Mouse (Mus musculus): ENCODE data around the gene 1700017N19Rik. TPM values are rescaled to one million over a fixed set of nuclear protein-coding genes. Genes with fewer than 3 reads are reported as not detected.
A peak's percentile ranks its signal among the peaks of the same experiment; 100 is the strongest.

1700017N19Rik gene
- polyA plus RNA-seq, 1 experiment from 2014 or later: not detected

DNA sequence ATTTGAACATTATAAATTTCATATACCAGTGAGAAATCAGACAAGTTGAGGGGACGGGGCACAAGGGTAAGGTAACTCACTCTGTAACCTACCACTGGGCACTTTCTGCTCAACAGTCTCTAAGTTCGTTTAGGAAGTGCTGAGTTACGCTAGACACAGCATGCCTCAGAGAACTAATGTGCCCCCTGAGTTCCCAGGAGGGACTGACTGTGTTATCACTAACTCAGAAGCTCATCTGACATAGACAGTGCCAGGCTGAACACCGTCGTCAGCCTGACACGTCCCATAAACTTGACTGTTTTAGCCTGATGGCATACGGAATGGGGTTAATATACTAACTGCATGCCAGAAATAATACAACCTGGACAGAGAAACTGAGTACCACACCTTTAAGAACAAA, 15.0 kb upstream of the 1700017N19Rik start:
- 68% methylated on average over 7 of the region's 7 CpGs for WGBS (ENCODE audit: insufficient replicate concordance)
- DNase-seq (no peak), ATAC-seq (0 out of 2 replicates have a peak, but pooled peaks have one; percentile 29)
- Histone ChIP-seq H3K9me3 (ENCODE audit: low read length) (no peaks in the 10 kb centered on the region), H3K27ac (ENCODE audit: low read depth) (no peak overlapping the region), H3K4me3 (ENCODE audit: low read depth, low read length) (no peak overlapping the region), H3K4me1 (ENCODE audit: insufficient read depth) (no peaks in the 10 kb centered on the region), H3K36me3 (replicated peaks; ENCODE audit: insufficient read depth, low read length) (peaks cover 15% of the 10 kb centered on the region), H3K4me2 (ENCODE audit: low read depth, low read length) (no peak overlapping the region), H3K27me3 (ENCODE audit: insufficient read depth, low read length) (no peaks in the 10 kb centered on the region), H3K9ac (replicated peaks) (no peak overlapping the region)
- TF ChIP-seq CTCF (IDR thresholded peaks at IDR 0.05; ENCODE audit: low read depth) (no peak), EP300 (IDR thresholded peaks at IDR 0.05; ENCODE audit: low read depth) (no peak)

- no peak for ATAC-seq
- Histone ChIP-seq H3K4me3 (ENCODE audit: low read depth, low read length) (no peak overlapping the region), H3K9me3 (ENCODE audit: low read length) (no peaks in the 10 kb centered on the region), H3K27ac (ENCODE audit: low read depth) (no peak overlapping the region), H3K4me1 (ENCODE audit: insufficient read depth) (peaks cover 3% of the 10 kb centered on the region; the same call in 1 of the 2 replicates), H3K4me2 (ENCODE audit: low read depth, low read length) (no peak overlapping the region), H3K9ac (replicated peaks) (no peak overlapping the region), H3K27me3 (ENCODE audit: insufficient read depth, low read length) (no peaks in the 10 kb centered on the region), H3K36me3 (replicated peaks; ENCODE audit: insufficient read depth, low read length) (no peaks in the 10 kb centered on the region)
- 68% methylated on average over 3 of the region's 3 CpGs for WGBS (ENCODE audit: insufficient replicate concordance)
- DNase-seq: no peak
- TF ChIP-seq CTCF (IDR thresholded peaks at IDR 0.05; ENCODE audit: low read depth): no peak
These were observed 6.1 kb upstream of the 1700017N19Rik start for GRCm38 (mm10) chr10:100584178-100584577.

- ATAC-seq: peak; percentile 33; the same call in 1 of the 2 replicates
- Histone ChIP-seq H3K27me3 (ENCODE audit: insufficient read depth, low read length) (no peaks in the 10 kb centered on the region), H3K4me1 (ENCODE audit: insufficient read depth) (peaks cover 3% of the 10 kb centered on the region; the same call in 1 of the 2 replicates), H3K27ac (ENCODE audit: low read depth) (peak overlapping the region; percentile 30; the same call in 1 of the 2 replicates), H3K9me3 (ENCODE audit: low read length) (no peaks in the 10 kb centered on the region), H3K36me3 (replicated peaks; ENCODE audit: insufficient read depth, low read length) (no peaks in the 10 kb centered on the region), H3K9ac (replicated peaks) (peak overlapping the region; percentile 77), H3K4me3 (ENCODE audit: low read depth, low read length) (peak overlapping the region; percentile 76), H3K4me2 (ENCODE audit: low read depth, low read length) (peak overlapping the region; percentile 84)
- no peak for TF ChIP-seq EP300 (IDR thresholded peaks at IDR 0.05; ENCODE audit: low read depth)
- TF ChIP-seq CTCF (IDR thresholded peaks at IDR 0.05; ENCODE audit: low read depth): no peak
- 39% methylated on average over 7 of the region's 7 CpGs for WGBS (ENCODE audit: insufficient replicate concordance)
- DNase-seq: no peak
These were observed 1.8 kb upstream of the 1700017N19Rik start for GRCm38 (mm10) chr10:100588524-100588923.

GRCm38 (mm10) chr10:100588932-100589388, 1.3 kb upstream of the 1700017N19Rik start:
- Histone ChIP-seq H3K27me3 (ENCODE audit: insufficient read depth, low read length) (no peaks in the 10 kb centered on the region), H3K4me1 (ENCODE audit: insufficient read depth) (peaks cover 3% of the 10 kb centered on the region; the same call in 1 of the 2 replicates), H3K27ac (ENCODE audit: low read depth) (peak overlapping the region; percentile 30; the same call in 1 of the 2 replicates), H3K9me3 (ENCODE audit: low read length) (no peaks in the 10 kb centered on the region), H3K36me3 (replicated peaks; ENCODE audit: insufficient read depth, low read length) (no peaks in the 10 kb centered on the region), H3K4me3 (ENCODE audit: low read depth, low read length) (peak overlapping the region; percentile 76), H3K4me2 (ENCODE audit: low read depth, low read length) (peak overlapping the region; percentile 84), H3K9ac (replicated peaks) (peak overlapping the region; percentile 77)
- DNase-seq (peak; percentile 92), ATAC-seq (peak; percentile 99)
- TF ChIP-seq CTCF (IDR thresholded peaks at IDR 0.05; ENCODE audit: low read depth) (no peak), EP300 (IDR thresholded peaks at IDR 0.05; ENCODE audit: low read depth) (no peak)
- under 1% methylated on average over 31 of the region's 31 CpGs for whole genome bisulfite sequencing (ENCODE audit: insufficient replicate concordance)

GRCm38 (mm10) chr10:100598339-100598738, 8.1 kb downstream of the 1700017N19Rik start:
- DNase-seq (no peak), ATAC-seq (no peak)
- no peaks in the 10 kb centered on the region for H3K9me3 ChIP-seq (ENCODE audit: low read length)
- no peak overlapping the region for H3K4me3 ChIP-seq (ENCODE audit: low read depth, low read length)
- no peaks in the 10 kb centered on the region for H3K4me1 ChIP-seq (ENCODE audit: insufficient read depth)
- H3K27me3 ChIP-seq (ENCODE audit: insufficient read depth, low read length): no peaks in the 10 kb centered on the region
- H3K9ac ChIP-seq (replicated peaks): no peak overlapping the region
- no peaks in the 10 kb centered on the region for H3K36me3 ChIP-seq (replicated peaks; ENCODE audit: insufficient read depth, low read length)
- no peak overlapping the region for H3K27ac ChIP-seq (ENCODE audit: low read depth)
- no peak for TF ChIP-seq CTCF (IDR thresholded peaks at IDR 0.05; ENCODE audit: low read depth)
- H3K4me2 ChIP-seq (ENCODE audit: low read depth, low read length): no peak overlapping the region
- 68% methylated on average over 3 of the region's 3 CpGs for WGBS (ENCODE audit: insufficient replicate concordance)

DNA sequence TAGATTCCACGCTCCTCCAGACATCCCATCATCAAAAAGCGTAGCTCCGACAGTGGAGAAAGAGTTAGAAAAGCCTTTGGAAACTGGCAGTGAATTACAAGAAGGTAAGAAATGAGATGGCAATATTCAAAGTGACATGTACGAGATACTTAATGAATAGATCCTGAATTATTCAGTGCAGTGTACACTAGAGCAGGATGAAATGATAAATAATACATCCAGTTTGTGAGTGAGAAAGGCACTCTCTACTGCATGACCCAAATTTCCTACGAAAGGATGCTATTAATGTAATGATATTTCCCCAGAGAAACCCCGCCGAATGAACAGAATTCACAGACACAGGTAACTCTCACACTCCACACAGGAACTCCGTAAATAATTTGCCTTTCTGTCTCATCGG, 13.2 kb downstream of the 1700017N19Rik start:
- Histone ChIP-seq H3K9ac (replicated peaks) (no peak overlapping the region), H3K4me1 (ENCODE audit: insufficient read depth) (no peaks in the 10 kb centered on the region), H3K27ac (ENCODE audit: low read depth) (no peak overlapping the region), H3K4me2 (ENCODE audit: low read depth, low read length) (no peak overlapping the region), H3K27me3 (ENCODE audit: insufficient read depth, low read length) (no peaks in the 10 kb centered on the region), H3K9me3 (ENCODE audit: low read length) (no peaks in the 10 kb centered on the region), H3K36me3 (replicated peaks; ENCODE audit: insufficient read depth, low read length) (no peaks in the 10 kb centered on the region), H3K4me3 (ENCODE audit: low read depth, low read length) (no peak overlapping the region)
- TF ChIP-seq EP300 (IDR thresholded peaks at IDR 0.05; ENCODE audit: low read depth) (no peak), CTCF (IDR thresholded peaks at IDR 0.05; ENCODE audit: low read depth) (no peak)
- WGBS (ENCODE audit: insufficient replicate concordance): 80% methylated on average over 9 of the region's 9 CpGs
- no peak for DNase-seq
- no peak for ATAC-seq

DNA sequence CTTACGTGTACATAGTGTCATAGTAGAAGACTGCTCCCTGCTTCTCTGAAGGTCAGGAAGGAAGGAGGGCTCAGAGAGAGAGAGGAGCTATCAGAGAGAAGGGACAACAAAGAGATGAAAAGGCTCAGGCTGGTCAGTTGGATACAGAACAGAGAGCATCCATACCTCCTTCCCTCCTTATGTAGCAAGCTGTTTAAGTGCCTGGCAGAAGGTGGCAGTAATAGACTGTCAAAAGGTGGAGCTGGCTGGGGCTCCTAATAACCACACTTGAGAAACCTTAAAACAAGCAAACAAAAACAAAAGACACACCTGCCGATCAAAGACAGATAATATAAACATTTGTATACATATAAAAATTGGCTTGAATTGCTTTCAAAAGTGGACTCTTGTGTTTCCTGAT, 14.0 kb downstream of the 1700017N19Rik start:
- no peak overlapping the region for H3K27ac ChIP-seq (ENCODE audit: low read depth)
- no peaks in the 10 kb centered on the region for H3K27me3 ChIP-seq (ENCODE audit: insufficient read depth, low read length)
- H3K4me2 ChIP-seq (ENCODE audit: low read depth, low read length): no peak overlapping the region
- TF ChIP-seq CTCF (IDR thresholded peaks at IDR 0.05; ENCODE audit: low read depth): no peak
- no peak for TF ChIP-seq EP300 (IDR thresholded peaks at IDR 0.05; ENCODE audit: low read depth)
- no peak overlapping the region for H3K9ac ChIP-seq (replicated peaks)
- ATAC-seq (no peak), DNase-seq (no peak)
- H3K9me3 ChIP-seq (ENCODE audit: low read length): no peaks in the 10 kb centered on the region
- no peaks in the 10 kb centered on the region for H3K36me3 ChIP-seq (replicated peaks; ENCODE audit: insufficient read depth, low read length)
- 74% methylated on average over 2 of the region's 2 CpGs for WGBS (ENCODE audit: insufficient replicate concordance)
- no peaks in the 10 kb centered on the region for H3K4me1 ChIP-seq (ENCODE audit: insufficient read depth)
- H3K4me3 ChIP-seq (ENCODE audit: low read depth, low read length): no peak overlapping the region
